Mouse (Mus musculus): ENCODE measurements around the gene Zp1. TPM values are rescaled to one million over a fixed set of nuclear protein-coding genes. Genes with fewer than 3 reads are reported as not detected.

Gene Zp1
- polyA plus RNA-seq, 1 experiment from 2014 or later, result not detected

DNA sequence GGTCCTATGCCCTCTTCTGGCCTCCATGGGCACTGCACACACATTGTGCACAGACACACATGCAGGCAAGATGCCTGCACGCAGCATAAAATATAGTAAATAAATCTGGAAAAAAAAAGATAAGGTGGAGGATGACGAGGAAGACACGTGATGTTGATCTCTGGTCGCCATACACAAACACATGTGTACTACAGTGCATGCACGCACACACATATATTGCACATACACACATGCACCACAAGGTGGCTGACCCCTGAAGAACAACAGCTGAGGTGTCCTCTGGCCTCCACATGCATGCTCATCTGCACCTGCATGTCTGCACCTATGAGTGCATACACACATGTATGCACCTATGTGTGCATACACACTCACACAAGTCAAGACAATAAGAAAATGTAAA is 15.6 kb upstream of the Zp1 start:
- Histone ChIP-seq H3K4me2 (no peak overlapping the region), H3K36me3 (ENCODE audit: control insufficient read depth, insufficient read depth, low read length) (no peaks in the 10 kb centered on the region), H3K4me3 (ENCODE audit: low read depth, low read length) (no peak overlapping the region), H3K9me3 (ENCODE audit: control insufficient read depth, low read length) (peaks cover 3% of the 10 kb centered on the region; the same call in 1 of the 2 replicates), H3K27ac (ENCODE audit: low read depth, low read length) (no peak overlapping the region), H3K27me3 (replicated peaks; ENCODE audit: control insufficient read depth, insufficient read depth, low read length) (no peaks in the 10 kb centered on the region), H3K9ac (ENCODE audit: low read depth, low read length) (no peak overlapping the region), H3K4me1 (replicated peaks; ENCODE audit: control insufficient read depth, insufficient read depth, low read length) (peaks cover 25% of the 10 kb centered on the region)
- ATAC-seq (replicated peaks; ENCODE audit: low FRiP score) (no peak), DNase-seq (ENCODE audit: low spot score) (no peak)
- 84% methylated on average over 5 of the region's 5 CpGs for WGBS

DNA sequence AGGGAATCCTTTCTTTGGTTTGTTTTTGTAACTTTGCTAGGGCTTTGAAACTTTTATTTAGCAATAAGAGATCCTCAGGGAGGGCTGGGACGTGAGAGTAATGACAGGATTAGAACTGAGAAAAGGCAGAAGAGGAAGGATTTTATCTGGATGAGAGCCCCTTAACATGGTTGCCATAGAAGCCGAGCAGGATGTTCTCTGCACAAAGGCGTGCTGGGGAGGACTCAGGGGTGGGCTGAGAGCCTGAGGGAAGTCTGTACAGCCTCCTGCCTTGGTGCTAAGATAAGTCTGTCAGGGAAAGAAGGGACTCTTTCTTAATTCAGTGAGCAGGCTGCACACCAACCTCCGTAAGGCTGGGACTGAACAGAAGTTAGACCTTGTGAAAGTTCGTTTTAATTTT is 14.6 kb upstream of the Zp1 start:
- no peak overlapping the region for H3K9ac ChIP-seq (ENCODE audit: low read depth, low read length)
- H3K4me1 ChIP-seq (replicated peaks; ENCODE audit: control insufficient read depth, insufficient read depth, low read length), result peaks cover 19% of the 10 kb centered on the region
- DNase-seq (ENCODE audit: low spot score) (no peak), ATAC-seq (replicated peaks; ENCODE audit: low FRiP score) (no peak)
- H3K36me3 ChIP-seq (ENCODE audit: control insufficient read depth, insufficient read depth, low read length), result no peaks in the 10 kb centered on the region
- no peak overlapping the region for H3K27ac ChIP-seq (ENCODE audit: low read depth, low read length)
- 39% methylated on average over 5 of the region's 5 CpGs for WGBS
- H3K27me3 ChIP-seq (replicated peaks; ENCODE audit: control insufficient read depth, insufficient read depth, low read length), result no peaks in the 10 kb centered on the region
- peaks cover 3% of the 10 kb centered on the region; the same call in 1 of the 2 replicates for H3K9me3 ChIP-seq (ENCODE audit: control insufficient read depth, low read length)
- H3K4me2 ChIP-seq, result no peak overlapping the region
- no peak overlapping the region for H3K4me3 ChIP-seq (ENCODE audit: low read depth, low read length)

DNA sequence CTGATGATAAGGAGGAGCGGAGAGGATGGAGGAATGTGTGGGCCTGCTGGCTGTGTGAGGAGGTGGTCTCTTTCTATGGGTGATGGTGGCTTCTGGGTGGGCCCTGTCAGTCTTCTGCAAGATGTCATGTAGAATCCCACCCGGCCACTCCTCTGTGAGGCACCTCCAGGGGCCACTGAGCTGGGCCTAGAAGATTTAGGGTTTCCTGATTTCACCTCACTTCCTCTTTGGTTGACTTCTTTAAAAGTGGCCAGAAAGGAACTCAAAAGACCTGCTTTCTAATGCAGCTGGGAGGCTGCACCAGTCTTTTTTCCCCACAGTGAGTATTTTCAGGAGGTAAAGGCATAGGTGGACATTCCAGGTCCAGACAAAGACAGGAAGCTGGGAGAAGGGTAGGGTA is 10.2 kb upstream of the Zp1 start:
- DNase-seq (ENCODE audit: low spot score) (no peak), ATAC-seq (replicated peaks; ENCODE audit: low FRiP score) (no peak)
- H3K27ac ChIP-seq (ENCODE audit: low read depth, low read length), result no peak overlapping the region
- no peaks in the 10 kb centered on the region for H3K36me3 ChIP-seq (ENCODE audit: control insufficient read depth, insufficient read depth, low read length)
- 50% methylated on average over 2 of the region's 2 CpGs for WGBS
- no peaks in the 10 kb centered on the region for H3K9me3 ChIP-seq (ENCODE audit: control insufficient read depth, low read length)
- no peak overlapping the region for H3K4me3 ChIP-seq (ENCODE audit: low read depth, low read length)
- H3K27me3 ChIP-seq (replicated peaks; ENCODE audit: control insufficient read depth, insufficient read depth, low read length), result no peaks in the 10 kb centered on the region
- no peaks in the 10 kb centered on the region; the same call in 1 of the 2 replicates for H3K4me1 ChIP-seq (replicated peaks; ENCODE audit: control insufficient read depth, insufficient read depth, low read length)
- H3K4me2 ChIP-seq, result no peak overlapping the region
- no peak overlapping the region for H3K9ac ChIP-seq (ENCODE audit: low read depth, low read length)

DNA sequence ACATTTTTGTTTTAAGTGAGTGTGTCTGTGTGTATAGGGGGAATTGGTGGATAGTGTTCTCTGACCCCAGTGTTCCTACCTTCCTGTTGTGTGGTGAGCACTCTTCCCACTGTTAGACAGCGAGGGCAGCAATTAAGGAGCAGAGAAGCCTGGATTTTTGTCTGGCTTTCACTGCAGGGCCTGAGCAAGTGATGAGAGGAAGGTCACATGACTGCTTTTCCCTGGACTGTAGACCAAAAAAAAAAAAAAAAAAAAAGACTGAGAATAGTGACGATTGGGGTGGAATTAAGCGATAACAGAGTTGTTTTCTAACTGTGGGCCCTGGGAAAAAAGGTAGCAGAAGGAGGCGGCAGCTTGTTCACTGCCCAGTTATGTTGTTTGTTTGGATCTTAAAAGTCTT is 6.2 kb upstream of the Zp1 start:
- Histone ChIP-seq H3K27me3 (replicated peaks; ENCODE audit: control insufficient read depth, insufficient read depth, low read length) (no peaks in the 10 kb centered on the region), H3K9me3 (ENCODE audit: control insufficient read depth, low read length) (no peaks in the 10 kb centered on the region), H3K4me3 (ENCODE audit: low read depth, low read length) (no peak overlapping the region), H3K27ac (ENCODE audit: low read depth, low read length) (no peak overlapping the region), H3K36me3 (ENCODE audit: control insufficient read depth, insufficient read depth, low read length) (no peaks in the 10 kb centered on the region), H3K4me1 (replicated peaks; ENCODE audit: control insufficient read depth, insufficient read depth, low read length) (no peaks in the 10 kb centered on the region), H3K4me2 (no peak overlapping the region), H3K9ac (ENCODE audit: low read depth, low read length) (no peak overlapping the region)
- no peak for DNase-seq (ENCODE audit: low spot score)
- WGBS, result 61% methylated on average over 4 of the region's 4 CpGs
- no peak for ATAC-seq (replicated peaks; ENCODE audit: low FRiP score)

DNA sequence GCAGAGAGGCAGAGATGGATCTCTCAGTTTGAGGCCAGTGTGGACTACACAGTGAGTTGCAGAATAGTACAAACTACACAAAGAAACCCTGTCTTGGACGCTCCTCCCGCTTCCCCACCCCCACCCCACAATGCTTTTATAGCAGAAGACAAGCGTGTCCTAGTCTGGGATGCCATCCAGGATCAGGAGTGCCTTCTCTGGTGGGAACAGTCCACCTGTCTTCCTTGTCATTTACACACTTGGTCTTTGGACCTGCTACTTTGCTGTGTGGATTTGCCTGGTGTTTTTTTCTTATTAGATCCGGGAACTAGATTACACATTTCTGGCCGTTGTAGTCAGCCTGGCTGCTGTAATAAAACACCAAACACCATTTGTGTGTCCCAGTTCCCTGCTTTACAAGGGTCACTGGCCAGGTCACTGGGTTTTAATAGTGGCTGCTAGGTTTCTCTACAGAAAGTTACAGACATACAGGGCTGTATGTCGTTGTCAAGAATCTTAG is 5.7 kb upstream of the Zp1 start:
- H3K27ac ChIP-seq (ENCODE audit: low read depth, low read length), result no peak overlapping the region
- H3K27me3 ChIP-seq (replicated peaks; ENCODE audit: control insufficient read depth, insufficient read depth, low read length), result no peaks in the 10 kb centered on the region
- DNase-seq (ENCODE audit: low spot score), result no peak
- no peaks in the 10 kb centered on the region for H3K9me3 ChIP-seq (ENCODE audit: control insufficient read depth, low read length)
- H3K4me2 ChIP-seq, result no peak overlapping the region
- ATAC-seq (replicated peaks; ENCODE audit: low FRiP score), result no peak
- no peak overlapping the region for H3K9ac ChIP-seq (ENCODE audit: low read depth, low read length)
- H3K4me1 ChIP-seq (replicated peaks; ENCODE audit: control insufficient read depth, insufficient read depth, low read length), result no peaks in the 10 kb centered on the region
- no peak overlapping the region for H3K4me3 ChIP-seq (ENCODE audit: low read depth, low read length)
- H3K36me3 ChIP-seq (ENCODE audit: control insufficient read depth, insufficient read depth, low read length), result no peaks in the 10 kb centered on the region
- WGBS, result 65% methylated on average over 6 of the region's 6 CpGs

DNA sequence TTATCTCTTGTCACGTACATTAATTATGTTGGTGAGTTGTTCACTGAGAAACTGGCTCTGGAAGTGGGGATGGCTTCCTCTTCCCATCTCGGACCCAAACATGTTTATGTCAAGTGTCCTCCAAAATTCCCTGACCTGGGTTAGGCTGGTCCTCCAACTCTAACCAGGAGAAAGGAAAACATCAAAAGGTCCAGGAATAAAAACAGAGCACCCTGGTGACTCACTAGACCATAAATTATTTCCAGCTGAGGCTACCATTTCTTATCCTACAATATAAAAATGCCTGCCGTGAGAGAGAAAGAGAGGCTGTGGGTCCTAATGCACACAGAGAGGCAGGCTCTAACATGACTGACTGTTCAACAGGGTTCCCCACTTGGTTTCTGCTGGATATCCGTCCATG is 3.8 kb upstream of the Zp1 start:
- no peaks in the 10 kb centered on the region for H3K4me1 ChIP-seq (replicated peaks; ENCODE audit: control insufficient read depth, insufficient read depth, low read length)
- no peak overlapping the region for H3K4me3 ChIP-seq (ENCODE audit: low read depth, low read length)
- H3K4me2 ChIP-seq, result no peak overlapping the region
- H3K27ac ChIP-seq (ENCODE audit: low read depth, low read length), result no peak overlapping the region
- no peaks in the 10 kb centered on the region for H3K36me3 ChIP-seq (ENCODE audit: control insufficient read depth, insufficient read depth, low read length)
- DNase-seq (ENCODE audit: low spot score) (no peak), ATAC-seq (replicated peaks; ENCODE audit: low FRiP score) (no peak)
- 46% methylated on average over 4 of the region's 4 CpGs for WGBS
- no peak overlapping the region for H3K9ac ChIP-seq (ENCODE audit: low read depth, low read length)
- H3K27me3 ChIP-seq (replicated peaks; ENCODE audit: control insufficient read depth, insufficient read depth, low read length), result no peaks in the 10 kb centered on the region
- no peaks in the 10 kb centered on the region for H3K9me3 ChIP-seq (ENCODE audit: control insufficient read depth, low read length)

DNA sequence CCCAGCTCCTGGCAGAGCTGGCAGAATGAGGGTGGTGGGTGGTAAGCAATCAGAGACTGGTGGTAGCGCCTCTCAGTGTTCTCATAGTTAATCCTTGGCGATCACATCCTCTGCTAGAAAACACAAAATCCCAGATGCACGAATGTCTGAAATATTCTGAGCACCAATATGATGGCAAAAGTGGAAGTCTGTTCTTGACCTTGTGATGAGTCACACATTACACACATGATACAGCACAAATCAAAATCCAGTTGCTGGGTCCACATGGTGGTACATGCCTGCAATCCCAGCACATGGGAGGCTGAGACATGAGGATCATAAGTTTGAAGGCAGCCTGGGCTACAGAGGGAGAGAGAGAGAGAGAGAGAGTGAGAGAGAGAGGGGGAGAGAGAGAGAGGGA is 626 bp upstream of the Zp1 start:
- DNase-seq (ENCODE audit: low spot score), result no peak
- Histone ChIP-seq H3K27ac (ENCODE audit: low read depth, low read length) (no peak overlapping the region), H3K9me3 (ENCODE audit: control insufficient read depth, low read length) (no peaks in the 10 kb centered on the region), H3K4me3 (ENCODE audit: low read depth, low read length) (no peak overlapping the region), H3K4me1 (replicated peaks; ENCODE audit: control insufficient read depth, insufficient read depth, low read length) (peaks cover 5% of the 10 kb centered on the region; the same call in 1 of the 2 replicates), H3K9ac (ENCODE audit: low read depth, low read length) (no peak overlapping the region), H3K27me3 (replicated peaks; ENCODE audit: control insufficient read depth, insufficient read depth, low read length) (no peaks in the 10 kb centered on the region; the same call in 1 of the 2 replicates), H3K4me2 (no peak overlapping the region), H3K36me3 (ENCODE audit: control insufficient read depth, insufficient read depth, low read length) (no peaks in the 10 kb centered on the region)
- no peak for ATAC-seq (replicated peaks; ENCODE audit: low FRiP score)
- 71% methylated on average over 3 of the region's 3 CpGs for WGBS

DNA sequence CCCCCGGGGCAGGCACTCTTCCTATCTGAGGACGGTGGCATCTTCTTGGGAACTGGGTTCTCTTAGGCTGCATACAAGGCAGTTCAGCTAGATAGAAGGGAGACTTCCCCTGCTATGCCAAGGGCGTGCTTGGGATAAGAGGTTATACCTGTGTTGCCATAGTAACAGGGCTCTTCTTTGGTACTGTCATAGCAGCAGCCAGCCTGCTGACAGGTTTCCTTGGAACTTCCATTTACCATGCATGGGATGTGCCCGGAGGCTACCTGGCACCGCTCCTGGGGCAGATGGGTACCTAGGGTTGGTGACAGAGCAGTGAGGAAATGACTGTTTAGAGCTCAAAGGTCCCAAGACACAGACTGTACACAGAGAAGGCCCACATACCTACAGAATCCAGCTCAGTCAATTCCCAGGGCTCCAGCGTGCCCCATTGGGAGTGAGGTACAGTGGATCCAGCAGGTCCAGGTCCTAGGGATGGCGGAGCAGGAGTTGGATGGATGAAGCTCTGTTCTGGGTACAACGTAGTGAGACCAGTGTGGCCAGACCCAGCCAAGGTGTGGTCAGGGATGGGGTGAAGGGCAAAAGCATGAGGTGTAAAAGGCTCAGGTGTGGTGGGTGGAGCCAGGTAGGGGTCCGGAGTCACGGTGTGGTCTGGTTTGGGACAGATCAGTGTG is 2.0 kb downstream of the Zp1 start:
- WGBS, result 81% methylated on average over 10 of the region's 10 CpGs
- ATAC-seq (replicated peaks; ENCODE audit: low FRiP score), result no peak

DNA sequence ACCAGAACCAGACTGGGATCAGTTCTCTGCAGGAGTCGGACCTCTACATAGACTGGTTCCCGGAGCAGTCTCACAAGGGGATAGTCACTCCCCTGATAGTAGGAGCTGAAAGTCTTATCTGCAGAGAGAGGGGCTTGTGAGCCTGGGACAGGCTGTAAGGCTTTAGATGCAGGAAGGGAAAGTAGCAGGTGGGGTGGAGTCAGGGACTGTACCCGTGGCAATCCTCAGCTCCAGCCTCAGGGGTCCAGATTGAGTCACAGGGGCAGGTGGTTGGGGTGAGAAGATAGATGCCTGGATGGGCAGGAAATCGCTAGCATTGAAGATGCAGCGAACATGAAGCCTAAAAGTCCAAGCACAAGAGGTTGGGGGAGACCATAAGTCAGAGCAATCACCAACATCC is 3.9 kb downstream of the Zp1 start:
- Histone ChIP-seq H3K4me3 (ENCODE audit: low read depth, low read length) (no peak overlapping the region), H3K27me3 (replicated peaks; ENCODE audit: control insufficient read depth, insufficient read depth, low read length) (peaks cover 4% of the 10 kb centered on the region; the same call in 1 of the 2 replicates), H3K9me3 (ENCODE audit: control insufficient read depth, low read length) (no peaks in the 10 kb centered on the region), H3K4me1 (replicated peaks; ENCODE audit: control insufficient read depth, insufficient read depth, low read length) (peaks cover 5% of the 10 kb centered on the region; the same call in 1 of the 2 replicates), H3K27ac (ENCODE audit: low read depth, low read length) (no peak overlapping the region), H3K4me2 (no peak overlapping the region), H3K9ac (ENCODE audit: low read depth, low read length) (no peak overlapping the region), H3K36me3 (ENCODE audit: control insufficient read depth, insufficient read depth, low read length) (no peaks in the 10 kb centered on the region)
- no peak for DNase-seq (ENCODE audit: low spot score)
- WGBS, result 50% methylated on average over 5 of the region's 5 CpGs
- ATAC-seq (replicated peaks; ENCODE audit: low FRiP score), result no peak; the same call in 1 of the 2 replicates

More for the DNA sequence above, 2.0 kb downstream of the Zp1 start:
- H3K27me3 ChIP-seq (replicated peaks; ENCODE audit: control insufficient read depth, insufficient read depth, low read length), result peaks cover 4% of the 10 kb centered on the region; the same call in 1 of the 2 replicates
- H3K36me3 ChIP-seq (ENCODE audit: control insufficient read depth, insufficient read depth, low read length), result no peaks in the 10 kb centered on the region
- peaks cover 5% of the 10 kb centered on the region; the same call in 1 of the 2 replicates for H3K4me1 ChIP-seq (replicated peaks; ENCODE audit: control insufficient read depth, insufficient read depth, low read length)
- no peak for DNase-seq (ENCODE audit: low spot score)
- no peak overlapping the region for H3K9ac ChIP-seq (ENCODE audit: low read depth, low read length)
- no peak overlapping the region for H3K27ac ChIP-seq (ENCODE audit: low read depth, low read length)
- H3K4me2 ChIP-seq, result no peak overlapping the region
- H3K4me3 ChIP-seq (ENCODE audit: low read depth, low read length), result no peak overlapping the region
- no peaks in the 10 kb centered on the region for H3K9me3 ChIP-seq (ENCODE audit: control insufficient read depth, low read length)
